Mouse (Mus musculus): ENCODE measurements around the gene Crmp1. TPM values are rescaled to one million over a fixed set of nuclear protein-coding genes. Genes with fewer than 3 reads are reported as not detected.

Crmp1 gene
- polyA plus RNA-seq (2015; fragmentation: Nextera tagmentation; extraction: Ambion mirVana), result 5.3 and 6.3 TPM in 2 replicates

- no peak for DNase-seq (ENCODE audit: low spot score)
Observed at GRCm38 (mm10) chr5:37241651-37242151, at the start of gene Crmp1. TSS of gene Crmp1 (plus strand) at chr5:37241940.

GRCm38 (mm10) chr5:37196196-37196595, 45.5 kb upstream of the Crmp1 start:
- DNase-seq (ENCODE audit: low spot score), result no peak

- DNase-seq (ENCODE audit: low spot score), result no peak
Observed at GRCm38 (mm10) chr5:37196666-37197250, 45.0 kb upstream of the Crmp1 start.

GRCm38 (mm10) chr5:37197423-37197822, 44.3 kb upstream of the Crmp1 start:
- DNase-seq (ENCODE audit: low spot score), result no peak

- DNase-seq (ENCODE audit: low spot score), result no peak
Observed at GRCm38 (mm10) chr5:37198011-37198688, 43.6 kb upstream of the Crmp1 start.

- no peak for DNase-seq (ENCODE audit: low spot score)
Observed at GRCm38 (mm10) chr5:37202285-37202684, 39.5 kb upstream of the Crmp1 start.

GRCm38 (mm10) chr5:37204886-37205285, 36.9 kb upstream of the Crmp1 start:
- DNase-seq (ENCODE audit: low spot score), result no peak

GRCm38 (mm10) chr5:37205420-37205819, 36.3 kb upstream of the Crmp1 start:
- DNase-seq (ENCODE audit: low spot score), result no peak

- no peak for DNase-seq (ENCODE audit: low spot score)
Observed at GRCm38 (mm10) chr5:37206364-37206763, 35.4 kb upstream of the Crmp1 start.

GRCm38 (mm10) chr5:37212938-37213708, 28.6 kb upstream of the Crmp1 start:
- no peak for DNase-seq (ENCODE audit: low spot score)

- DNase-seq (ENCODE audit: low spot score), result no peak
Observed at GRCm38 (mm10) chr5:37213709-37214103, 28.0 kb upstream of the Crmp1 start.

GRCm38 (mm10) chr5:37214614-37215013, 27.1 kb upstream of the Crmp1 start:
- no peak for DNase-seq (ENCODE audit: low spot score)

GRCm38 (mm10) chr5:37215276-37215675, 26.5 kb upstream of the Crmp1 start:
- DNase-seq (ENCODE audit: low spot score), result no peak

- no peak for DNase-seq (ENCODE audit: low spot score)
Observed at GRCm38 (mm10) chr5:37219615-37220014, 22.1 kb upstream of the Crmp1 start.

GRCm38 (mm10) chr5:37220575-37220974, 21.2 kb upstream of the Crmp1 start:
- no peak for DNase-seq (ENCODE audit: low spot score)

- DNase-seq (ENCODE audit: low spot score), result no peak
Observed at GRCm38 (mm10) chr5:37221563-37221962, 20.2 kb upstream of the Crmp1 start.

- DNase-seq (ENCODE audit: low spot score), result no peak
Observed at GRCm38 (mm10) chr5:37222316-37222715, 19.4 kb upstream of the Crmp1 start.

GRCm38 (mm10) chr5:37225708-37226107, 16.0 kb upstream of the Crmp1 start:
- DNase-seq (ENCODE audit: low spot score), result no peak

- DNase-seq (ENCODE audit: low spot score), result no peak
Observed at GRCm38 (mm10) chr5:37227956-37228680, 13.6 kb upstream of the Crmp1 start.

- DNase-seq (ENCODE audit: low spot score), result no peak
Observed at GRCm38 (mm10) chr5:37228894-37229293, 12.8 kb upstream of the Crmp1 start.

- DNase-seq (ENCODE audit: low spot score), result no peak
Observed at GRCm38 (mm10) chr5:37233010-37233557, 8.7 kb upstream of the Crmp1 start.
